Mouse (Mus musculus) limb, embryonic 10.5 days (tissue): ENCODE data around the gene Gm11555. TPM values are rescaled to one million over a fixed set of nuclear protein-coding genes. Genes with fewer than 3 reads are reported as not detected.
"Not testable (repeated sequence)": the region's sequence is repeated elsewhere in the genome, so short reads cannot be mapped to it uniquely, and the experiment has no call there.

Source experiments
- DNase-seq: peaks from one replicate; pipeline ENCODE4 v3.0.0-alpha.2; 2017; ENCODE audit warnings: low spot score
- H3K27ac ChIP-seq: fragments of 300-500 bp; sonication (generic); 2 replicates; pipeline ENCODE4 v1.5.1; 2016; ENCODE audit warnings: mild to moderate bottlenecking
- H3K27me3 ChIP-seq: fragments of 300-500 bp; sonication (generic); 2 replicates; pipeline ENCODE4 v1.6.1; 2016; ENCODE audit warnings: low read depth, mild to moderate bottlenecking; ENCODE audit not compliant: poor library complexity, severe bottlenecking
- H3K36me3 ChIP-seq: fragments of 300-500 bp; sonication (generic); 2 replicates; pipeline ENCODE4 v1.6.1; 2016; ENCODE audit warnings: mild to moderate bottlenecking, moderate library complexity
- H3K4me1 ChIP-seq: fragments of 300-500 bp; sonication (generic); 2 replicates; pipeline ENCODE4 v1.6.1; 2016
- H3K4me3 ChIP-seq: fragments of 300-500 bp; sonication (generic); 2 replicates; pipeline ENCODE4 v1.5.1; 2016; ENCODE audit warnings: mild to moderate bottlenecking, moderate library complexity
- H3K9me3 ChIP-seq: fragments of 300-500 bp; sonication (generic); replicated peaks from 2 replicates; pipeline ENCODE4 v1.6.1; 2016; ENCODE audit warnings: mild to moderate bottlenecking
- WGBS: fragments of 180-500 bp; shearing (Covaris S2); methylation state at CpG from one replicate; pipeline ENCODE4 v1.1.7; 2016; 5-methylcytosine and 5-hydroxymethylcytosine counted together
- polyA plus RNA-seq: library from polyadenylated mRNA; unstranded; fragments of >200 nt; fragmentation: Nextera tagmentation; extraction: Ambion mirVana; gene quantifications from 2 replicates; pipeline ENCODE4 v1.2.1, GENCODE M21; 2016

The Gm11555 gene
- polyA plus RNA-seq, 1 experiment from 2014 or later, result not detected

- 46% methylated on average over 8 of the region's 8 CpGs for WGBS
- no peaks in the 10 kb centered on the region for H3K9me3 ChIP-seq
- DNase-seq, result no peak
- H3K27ac ChIP-seq, result no peak within 1 kb of the TSS
- no peaks in the 10 kb centered on the region for H3K27me3 ChIP-seq
- H3K4me1 ChIP-seq, result peaks cover 2% of the 10 kb centered on the region; the same call in 1 of the 2 replicates
- no peak within 1 kb of the TSS for H3K4me3 ChIP-seq
- H3K36me3 ChIP-seq, result no peaks in the 10 kb centered on the region
Measured at GRCm38 (mm10) chr11:99634653-99635134, 15.3 kb downstream of the Gm11555 start, which contains the start of gene Krtap4-2. Krtap4-2 (minus strand) TSS chr11:99635084.

GRCm38 (mm10) chr11:99633293-99633692 is 16.7 kb downstream of the Gm11555 start:
- WGBS, result 75% methylated on average over 2 of the region's 2 CpGs
- Histone ChIP-seq H3K36me3 (no peaks in the 10 kb centered on the region), H3K9me3 (no peaks in the 10 kb centered on the region), H3K4me3 (no peak overlapping the region), H3K27me3 (no peaks in the 10 kb centered on the region), H3K4me1 (peaks cover 2% of the 10 kb centered on the region; the same call in 1 of the 2 replicates), H3K27ac (no peak overlapping the region)
- no peak for DNase-seq

GRCm38 (mm10) chr11:99630890-99631289 is 19.1 kb downstream of the Gm11555 start:
- no peak overlapping the region for H3K27ac ChIP-seq
- no peaks in the 10 kb centered on the region for H3K27me3 ChIP-seq
- no peak overlapping the region for H3K4me3 ChIP-seq
- WGBS, result 85% methylated on average over 3 of the region's 3 CpGs
- no peaks in the 10 kb centered on the region for H3K36me3 ChIP-seq
- H3K9me3 ChIP-seq, result no peaks in the 10 kb centered on the region
- DNase-seq, result no peak
- H3K4me1 ChIP-seq, result peaks cover 2% of the 10 kb centered on the region; the same call in 1 of the 2 replicates

- 84% methylated on average over 4 of the region's 4 CpGs for WGBS
- Histone ChIP-seq H3K4me3 (no peak within 1 kb of the TSS), H3K27me3 (no peaks in the 10 kb centered on the region), H3K36me3 (no peaks in the 10 kb centered on the region), H3K27ac (no peak within 1 kb of the TSS), H3K4me1 (no peaks in the 10 kb centered on the region), H3K9me3 (no peaks in the 10 kb centered on the region)
- DNase-seq, result no peak
Measured at GRCm38 (mm10) chr11:99628138-99628537, 21.9 kb downstream of the Gm11555 start, which contains the start of gene Krtap4-1. Krtap4-1 (minus strand) TSS chr11:99628238.

- WGBS, result 93% methylated on average over 2 of the region's 2 CpGs
- no peaks in the 10 kb centered on the region for H3K4me1 ChIP-seq
Measured at GRCm38 (mm10) chr11:99620335-99620734, 29.7 kb downstream of the Gm11555 start, which contains the start of gene Gm11562. Gm11562 (minus strand) TSS chr11:99620435.

GRCm38 (mm10) chr11:99614796-99615363 is 35.2 kb downstream of the Gm11555 start, which contains the start of gene Krtap2-4:
Krtap2-4 (minus strand) TSS chr11:99614846.
- no peaks in the 10 kb centered on the region for H3K36me3 ChIP-seq
- no peak within 1 kb of the TSS for H3K27ac ChIP-seq
- no peaks in the 10 kb centered on the region for H3K4me1 ChIP-seq
- H3K4me3 ChIP-seq, result no peak within 1 kb of the TSS
- H3K9me3 ChIP-seq, result no peaks in the 10 kb centered on the region
- 80% methylated on average over 3 of the region's 3 CpGs for WGBS
- no peak for DNase-seq
- no peaks in the 10 kb centered on the region for H3K27me3 ChIP-seq

More at GRCm38 (mm10) chr11:99620335-99620734, 29.7 kb downstream of the Gm11555 start, which contains the start of gene Gm11562:
- H3K4me3 ChIP-seq, result no peak within 1 kb of the TSS
- H3K9me3 ChIP-seq, result no peaks in the 10 kb centered on the region
- no peaks in the 10 kb centered on the region for H3K36me3 ChIP-seq
- DNase-seq, result no peak
- H3K27ac ChIP-seq, result no peak within 1 kb of the TSS
- no peaks in the 10 kb centered on the region for H3K27me3 ChIP-seq

- WGBS, result 72% methylated on average over 1 of the region's 2 CpGs
- not testable (repeated sequence) for DNase-seq, H3K4me1 ChIP-seq
Measured at GRCm38 (mm10) chr11:99610089-99610488, 39.9 kb downstream of the Gm11555 start, which contains the start of gene Gm11937. Gm11937 (minus strand) TSS chr11:99610189.

GRCm38 (mm10) chr11:99609126-99609525 is 40.9 kb downstream of the Gm11555 start:
- Histone ChIP-seq H3K4me3 (no peak overlapping the region), H3K27me3 (no peaks in the 10 kb centered on the region), H3K4me1 (no peaks in the 10 kb centered on the region), H3K36me3 (no peaks in the 10 kb centered on the region), H3K9me3 (no peaks in the 10 kb centered on the region), H3K27ac (no peak overlapping the region)
- 73% methylated on average over 1 of the region's 1 CpGs for WGBS
- DNase-seq, result no peak

More at GRCm38 (mm10) chr11:99610089-99610488, 39.9 kb downstream of the Gm11555 start, which contains the start of gene Gm11937:
- H3K27me3 ChIP-seq, H3K27ac ChIP-seq, H3K4me3 ChIP-seq, H3K36me3 ChIP-seq, H3K9me3 ChIP-seq: not testable (repeated sequence)

GRCm38 (mm10) chr11:99603208-99603607 is 46.8 kb downstream of the Gm11555 start, which contains the start of gene Gm11938:
Gm11938 (minus strand) TSS chr11:99603308.
- not testable (repeated sequence) for H3K27me3 ChIP-seq, H3K27ac ChIP-seq, H3K4me1 ChIP-seq, H3K4me3 ChIP-seq, H3K36me3 ChIP-seq, H3K9me3 ChIP-seq, DNase-seq
- 52% methylated on average over 1 of the region's 1 CpGs for WGBS

Other genes with a start within 250 kb of the Gm11555 start
- not detected in 2 replicates for gene Krt12, start 228.0 kb downstream of the Gm11555 start, polyA plus RNA-seq
- 0.26 and 0.59 TPM in 2 replicates for gene Krt20, start 212.1 kb downstream of the Gm11555 start, polyA plus RNA-seq
- gene Krt23, start 157.1 kb downstream of the Gm11555 start, polyA plus RNA-seq, result 0.81 and 1.4 TPM in 2 replicates
- gene Krt39, start 128.9 kb downstream of the Gm11555 start, polyA plus RNA-seq, result 0.16 and 0.20 TPM in 2 replicates
- not detected in 2 replicates for gene Krt40, start 107.1 kb downstream of the Gm11555 start, polyA plus RNA-seq
- not detected in 2 replicates for gene Krtap3-3, start 99.4 kb downstream of the Gm11555 start, polyA plus RNA-seq
- gene Krtap3-2, start 93.4 kb downstream of the Gm11555 start, polyA plus RNA-seq, result not detected in 2 replicates
- gene Gm11939, start 90.8 kb downstream of the Gm11555 start, polyA plus RNA-seq, result not detected in 2 replicates
- gene Krtap3-1, start 83.6 kb downstream of the Gm11555 start, polyA plus RNA-seq, result not detected in 2 replicates
- not detected in 2 replicates for gene Krtap1-5, start 69.2 kb downstream of the Gm11555 start, polyA plus RNA-seq
- gene Krtap1-4, start 66.6 kb downstream of the Gm11555 start, polyA plus RNA-seq, result not detected in 2 replicates
- not detected in 2 replicates for gene Krtap1-3, start 58.9 kb downstream of the Gm11555 start, polyA plus RNA-seq
- gene Krtap9-3, start 52.1 kb downstream of the Gm11555 start, polyA plus RNA-seq, result not detected in 2 replicates
- gene Gm11938, start 46.9 kb downstream of the Gm11555 start, polyA plus RNA-seq, result not detected in 2 replicates
- not detected in 2 replicates for gene Gm11937, start 40.0 kb downstream of the Gm11555 start, polyA plus RNA-seq
- gene Krtap2-4, start 35.4 kb downstream of the Gm11555 start, polyA plus RNA-seq, result not detected in 2 replicates
- not detected in 2 replicates for gene Gm11562, start 29.8 kb downstream of the Gm11555 start, polyA plus RNA-seq
- gene Krtap4-1, start 22.0 kb downstream of the Gm11555 start, polyA plus RNA-seq, result not detected in 2 replicates
- gene Krtap4-2, start 15.2 kb downstream of the Gm11555 start, polyA plus RNA-seq, result not detected in 2 replicates
- not detected in 2 replicates for gene Krtap4-7, start 6.1 kb downstream of the Gm11555 start, polyA plus RNA-seq
- gene Gm11563, start 8.7 kb upstream of the Gm11555 start, polyA plus RNA-seq, result not detected in 2 replicates
- gene Krtap4-6, start 15.7 kb upstream of the Gm11555 start, polyA plus RNA-seq, result not detected in 2 replicates
- gene Gm14190, start 40.5 kb upstream of the Gm11555 start, polyA plus RNA-seq, result not detected in 2 replicates
- gene Gm14180, start 84.1 kb upstream of the Gm11555 start, polyA plus RNA-seq, result not detected in 2 replicates
- gene Gm11595, start 122.7 kb upstream of the Gm11555 start, polyA plus RNA-seq, result not detected in 2 replicates
- gene Krtap4-8, start 130.5 kb upstream of the Gm11555 start, polyA plus RNA-seq, result not detected in 2 replicates
- gene Krtap4-9, start 135.0 kb upstream of the Gm11555 start, polyA plus RNA-seq, result not detected in 2 replicates
- gene Gm11596, start 143.2 kb upstream of the Gm11555 start, polyA plus RNA-seq, result not detected in 2 replicates
- gene Gm11569, start 148.7 kb upstream of the Gm11555 start, polyA plus RNA-seq, result not detected in 2 replicates
- gene Gm11554, start 154.2 kb upstream of the Gm11555 start, polyA plus RNA-seq, result not detected in 2 replicates
- gene Krtap4-13, start 159.7 kb upstream of the Gm11555 start, polyA plus RNA-seq, result not detected in 2 replicates
- not detected in 2 replicates for gene Gm11564, start 165.4 kb upstream of the Gm11555 start, polyA plus RNA-seq
- gene 2300003K06Rik, start 187.8 kb upstream of the Gm11555 start, polyA plus RNA-seq, result not detected in 2 replicates
- not detected in 2 replicates for gene Krtap4-16, start 201.4 kb upstream of the Gm11555 start, polyA plus RNA-seq
- not detected in 2 replicates for gene Gm11568, start 207.7 kb upstream of the Gm11555 start, polyA plus RNA-seq
- gene Gm11559, start 214.2 kb upstream of the Gm11555 start, polyA plus RNA-seq, result not detected in 2 replicates
- gene Krtap9-1, start 223.2 kb upstream of the Gm11555 start, polyA plus RNA-seq, result not detected in 2 replicates
- gene Gm11567, start 229.0 kb upstream of the Gm11555 start, polyA plus RNA-seq, result not detected in 2 replicates